Mouse (Mus musculus): ENCODE results near the gene Mpc2. TPM values are rescaled to one million over a fixed set of nuclear protein-coding genes. Genes with fewer than 3 reads are reported as not detected.

Gene Mpc2
- polyA plus RNA-seq, 1 experiment from 2014 or later, result 98.4 TPM

DNA sequence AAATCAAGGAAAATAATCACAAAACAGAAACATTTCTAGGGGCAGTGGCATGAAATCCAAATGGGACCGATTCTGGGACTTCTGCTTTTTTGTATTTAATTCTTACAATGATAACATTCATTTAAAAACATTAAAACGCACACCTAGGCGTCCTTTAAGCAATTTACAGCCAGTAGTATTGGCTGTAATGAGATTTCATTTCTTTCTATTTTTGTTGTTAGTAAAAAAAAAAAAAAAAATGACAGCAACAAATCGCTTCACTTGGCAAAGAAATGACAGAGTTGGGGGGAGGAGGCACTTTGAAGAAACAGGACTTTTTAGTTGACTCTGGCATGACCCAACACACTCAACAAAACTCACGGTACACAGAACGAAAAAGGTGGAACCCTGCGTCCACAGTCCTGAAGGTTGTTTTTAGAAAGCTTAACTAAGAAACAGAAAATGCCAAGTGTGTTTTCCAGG is 1.4 kb upstream of the Mpc2 start:
- peak overlapping the region; percentile 91 for H3K4me3 ChIP-seq (ENCODE audit: low read depth, low read length)
- peak overlapping the region; percentile 86 for H3K4me2 ChIP-seq (ENCODE audit: low read depth, severe bottlenecking)
- H3K9me3 ChIP-seq (ENCODE audit: control insufficient read depth, low read length), result no peaks in the 10 kb centered on the region
- H3K4me1 ChIP-seq (ENCODE audit: control insufficient read depth, insufficient read depth, low read length), result no peaks in the 10 kb centered on the region; the same call in 1 of the 2 replicates
- no peaks in the 10 kb centered on the region for H3K27me3 ChIP-seq (ENCODE audit: control insufficient read depth, insufficient read depth, low read length)
- no peak overlapping the region for H3K27ac ChIP-seq (replicated peaks; ENCODE audit: low read depth, low read length)
- ATAC-seq (ENCODE audit: insufficient number of reproducible peaks, low FRiP score, low TSS enrichment, low read depth), result no peak
- peak overlapping the region; percentile 74; the same call in 1 of the 2 replicates for H3K9ac ChIP-seq (ENCODE audit: low read length)
- 20% methylated on average over 7 of the region's 7 CpGs for WGBS
- no peaks in the 10 kb centered on the region for H3K36me3 ChIP-seq (ENCODE audit: control insufficient read depth, insufficient read depth, low read length)
- DNase-seq (ENCODE audit: low spot score), result no peak

DNA sequence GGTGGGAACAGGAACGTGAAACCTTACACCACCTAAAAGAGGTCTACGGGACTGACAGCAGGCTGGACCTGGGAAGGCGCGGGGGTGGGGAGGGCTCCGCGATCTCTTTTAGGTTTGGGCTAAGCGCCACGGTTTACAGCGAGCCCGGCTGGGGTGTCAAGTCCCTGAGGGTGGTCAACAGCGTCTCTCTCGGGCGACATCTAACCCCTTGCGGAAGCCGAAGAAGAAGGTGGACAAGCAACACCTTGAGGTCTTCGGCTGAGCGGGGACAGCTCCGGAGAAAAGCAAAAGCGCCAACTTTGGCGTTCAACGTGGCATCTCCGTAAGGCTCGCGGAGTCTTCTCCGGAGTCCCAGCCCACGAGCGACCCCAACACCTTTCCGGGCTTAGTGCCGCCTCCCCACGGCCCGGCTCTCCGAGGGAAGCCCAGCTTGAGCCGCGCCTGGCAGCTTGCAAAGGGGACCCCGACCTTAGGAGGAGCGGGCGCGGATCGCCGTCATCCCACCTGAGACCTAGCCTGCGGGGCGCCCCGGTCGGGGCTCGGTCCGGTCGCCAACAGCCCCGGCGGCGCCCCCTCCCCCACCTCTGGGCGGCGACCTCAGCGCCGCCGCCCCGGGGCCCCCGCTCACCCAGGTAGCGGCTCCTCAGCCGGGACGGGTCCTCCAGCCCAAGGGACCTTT is 795 bp upstream of the Mpc2 start:
- H3K4me2 ChIP-seq (ENCODE audit: low read depth, severe bottlenecking), result peak overlapping the region; percentile 86
- 0% methylated on average over 51 of the region's 60 CpGs for WGBS
- H3K27ac ChIP-seq (replicated peaks; ENCODE audit: low read depth, low read length), result peak overlapping the region; percentile 76
- H3K9ac ChIP-seq (ENCODE audit: low read length), result peak overlapping the region; percentile 74
- DNase-seq (ENCODE audit: low spot score), result peak; percentile 69
- no peaks in the 10 kb centered on the region for H3K36me3 ChIP-seq (ENCODE audit: control insufficient read depth, insufficient read depth, low read length)
- no peaks in the 10 kb centered on the region; the same call in 1 of the 2 replicates for H3K4me1 ChIP-seq (ENCODE audit: control insufficient read depth, insufficient read depth, low read length)
- ATAC-seq (ENCODE audit: insufficient number of reproducible peaks, low FRiP score, low TSS enrichment, low read depth), result no peak
- H3K9me3 ChIP-seq (ENCODE audit: control insufficient read depth, low read length), result no peaks in the 10 kb centered on the region
- no peaks in the 10 kb centered on the region for H3K27me3 ChIP-seq (ENCODE audit: control insufficient read depth, insufficient read depth, low read length)
- peak overlapping the region; percentile 91 for H3K4me3 ChIP-seq (ENCODE audit: low read depth, low read length)

DNA sequence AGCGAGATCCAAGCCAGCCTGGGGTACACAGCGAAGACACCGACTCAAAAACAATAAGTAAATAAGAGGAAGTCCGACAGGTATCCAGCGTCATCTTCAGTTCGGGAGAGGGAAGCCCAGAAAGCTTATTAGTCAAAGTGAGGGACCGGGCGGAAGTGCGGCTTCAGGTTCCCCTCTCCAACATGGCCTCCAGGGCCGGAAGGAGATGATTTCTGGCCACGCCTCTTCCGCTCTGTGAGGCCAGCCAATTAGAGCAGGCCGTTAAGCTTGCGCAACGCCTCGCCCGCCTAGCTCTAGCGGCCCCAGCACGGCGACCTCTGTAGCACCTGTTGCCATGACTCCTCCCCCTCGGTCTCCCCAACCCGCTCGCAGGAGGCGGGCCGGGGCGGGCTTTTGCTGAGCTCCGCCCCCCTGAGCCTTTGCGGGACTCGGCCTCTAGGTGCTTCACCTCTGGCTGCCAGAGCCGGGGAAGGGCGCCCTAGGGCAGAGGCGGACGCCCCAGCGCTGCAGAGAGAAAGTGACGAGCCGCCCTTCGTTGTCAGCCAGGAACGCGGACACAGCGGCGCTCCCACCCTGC is 452 bp downstream of the Mpc2 start:
- H3K4me2 ChIP-seq (ENCODE audit: low read depth, severe bottlenecking), result peak overlapping the region; percentile 64
- H3K4me3 ChIP-seq (ENCODE audit: low read depth, low read length), result peak overlapping the region; percentile 91
- ATAC-seq (ENCODE audit: insufficient number of reproducible peaks, low FRiP score, low TSS enrichment, low read depth), result peak; percentile 98
- no peaks in the 10 kb centered on the region for H3K36me3 ChIP-seq (ENCODE audit: control insufficient read depth, insufficient read depth, low read length)
- H3K27ac ChIP-seq (replicated peaks; ENCODE audit: low read depth, low read length), result peak overlapping the region; percentile 76; the same call in 1 of the 2 replicates
- H3K4me1 ChIP-seq (ENCODE audit: control insufficient read depth, insufficient read depth, low read length), result no peaks in the 10 kb centered on the region; the same call in 1 of the 2 replicates
- peak; percentile 98 for DNase-seq (ENCODE audit: low spot score)
- peak overlapping the region; percentile 65 for H3K9ac ChIP-seq (ENCODE audit: low read length)
- H3K9me3 ChIP-seq (ENCODE audit: control insufficient read depth, low read length), result no peaks in the 10 kb centered on the region
- WGBS, result under 1% methylated on average over 41 of the region's 41 CpGs
- no peaks in the 10 kb centered on the region for H3K27me3 ChIP-seq (ENCODE audit: control insufficient read depth, insufficient read depth, low read length)

DNA sequence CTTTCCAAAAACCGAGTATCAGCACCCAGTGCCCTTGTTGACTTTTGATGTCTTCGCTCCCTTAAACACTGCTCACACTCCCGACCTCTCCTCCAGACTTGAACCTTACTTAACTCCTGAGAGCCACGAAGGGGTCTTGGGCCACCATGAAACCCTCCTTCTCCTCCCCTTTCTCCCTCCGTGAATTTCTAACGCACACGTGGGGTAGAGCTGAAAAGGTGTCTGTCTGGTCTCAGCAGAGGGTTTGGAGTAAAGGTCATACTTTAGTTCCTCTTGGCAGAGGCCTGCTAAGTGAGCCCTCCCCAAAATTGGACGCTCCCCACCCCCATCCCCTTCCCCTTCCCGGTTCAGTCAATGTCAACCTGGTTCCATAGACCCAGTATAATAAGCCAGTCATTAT is 1.2 kb downstream of the Mpc2 start:
- H3K27me3 ChIP-seq (ENCODE audit: control insufficient read depth, insufficient read depth, low read length), result no peaks in the 10 kb centered on the region
- H3K9me3 ChIP-seq (ENCODE audit: control insufficient read depth, low read length), result no peaks in the 10 kb centered on the region
- H3K4me2 ChIP-seq (ENCODE audit: low read depth, severe bottlenecking), result peak overlapping the region; percentile 64
- no peaks in the 10 kb centered on the region for H3K36me3 ChIP-seq (ENCODE audit: control insufficient read depth, insufficient read depth, low read length)
- H3K27ac ChIP-seq (replicated peaks; ENCODE audit: low read depth, low read length), result no peak overlapping the region
- WGBS, result 2% methylated on average over 9 of the region's 9 CpGs
- H3K9ac ChIP-seq (ENCODE audit: low read length), result peak overlapping the region; percentile 65; the same call in 1 of the 2 replicates
- DNase-seq (ENCODE audit: low spot score) (no peak), ATAC-seq (ENCODE audit: insufficient number of reproducible peaks, low FRiP score, low TSS enrichment, low read depth) (no peak)
- H3K4me3 ChIP-seq (ENCODE audit: low read depth, low read length), result peak overlapping the region; percentile 91
- no peaks in the 10 kb centered on the region; the same call in 1 of the 2 replicates for H3K4me1 ChIP-seq (ENCODE audit: control insufficient read depth, insufficient read depth, low read length)

DNA sequence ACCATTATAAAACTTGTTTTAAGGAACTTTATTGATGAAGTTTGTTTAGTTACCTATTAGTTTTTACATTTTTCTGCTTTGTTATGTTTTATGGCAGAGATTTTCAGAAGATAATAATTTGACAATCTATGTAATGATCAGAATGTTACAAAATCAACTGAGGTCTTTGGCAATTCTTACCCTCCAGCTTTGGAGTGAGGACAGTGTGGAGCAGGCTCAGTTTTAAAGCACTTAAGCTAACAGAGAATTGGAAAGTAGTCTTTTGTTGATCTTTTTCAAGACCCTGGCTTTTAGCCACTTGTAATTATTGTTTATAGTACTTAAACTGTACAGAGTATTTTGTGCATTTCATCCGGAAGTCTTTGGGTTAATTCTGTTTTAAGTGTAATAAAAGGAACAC is 2.4 kb downstream of the Mpc2 start:
- ATAC-seq (ENCODE audit: insufficient number of reproducible peaks, low FRiP score, low TSS enrichment, low read depth), result no peak
- Histone ChIP-seq H3K36me3 (ENCODE audit: control insufficient read depth, insufficient read depth, low read length) (no peaks in the 10 kb centered on the region), H3K4me1 (ENCODE audit: control insufficient read depth, insufficient read depth, low read length) (no peaks in the 10 kb centered on the region; the same call in 1 of the 2 replicates), H3K9ac (ENCODE audit: low read length) (no peak overlapping the region), H3K27ac (replicated peaks; ENCODE audit: low read depth, low read length) (no peak overlapping the region), H3K27me3 (ENCODE audit: control insufficient read depth, insufficient read depth, low read length) (no peaks in the 10 kb centered on the region), H3K9me3 (ENCODE audit: control insufficient read depth, low read length) (no peaks in the 10 kb centered on the region), H3K4me3 (ENCODE audit: low read depth, low read length) (no peak overlapping the region), H3K4me2 (ENCODE audit: low read depth, severe bottlenecking) (no peak overlapping the region)
- 79% methylated on average over 1 of the region's 1 CpGs for WGBS
- DNase-seq (ENCODE audit: low spot score), result no peak

DNA sequence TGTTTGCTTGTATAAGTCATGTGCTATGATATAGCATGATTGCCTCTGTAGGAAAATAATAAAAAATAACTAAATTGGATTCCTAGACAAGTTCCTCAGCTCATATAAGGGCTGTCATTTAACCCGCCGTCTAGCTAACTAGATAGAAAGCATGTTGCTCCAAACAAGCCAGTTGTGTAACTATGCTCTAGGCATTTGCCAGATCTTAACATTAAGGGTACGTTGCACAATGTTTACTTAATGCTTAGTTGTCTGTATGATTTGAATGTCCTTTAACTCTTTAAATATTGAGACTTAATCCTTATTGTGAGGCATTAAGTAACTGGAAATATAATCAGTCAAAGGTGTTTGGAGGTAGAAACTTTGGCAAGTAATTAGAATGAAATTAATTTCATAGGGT is 4.1 kb downstream of the Mpc2 start:
- DNase-seq (ENCODE audit: low spot score) (no peak), ATAC-seq (ENCODE audit: insufficient number of reproducible peaks, low FRiP score, low TSS enrichment, low read depth) (no peak)
- no peak overlapping the region for H3K4me3 ChIP-seq (ENCODE audit: low read depth, low read length)
- no peak overlapping the region for H3K27ac ChIP-seq (replicated peaks; ENCODE audit: low read depth, low read length)
- H3K9ac ChIP-seq (ENCODE audit: low read length), result no peak overlapping the region
- WGBS, result 94% methylated on average over 3 of the region's 3 CpGs
- no peaks in the 10 kb centered on the region; the same call in 1 of the 2 replicates for H3K4me1 ChIP-seq (ENCODE audit: control insufficient read depth, insufficient read depth, low read length)
- H3K9me3 ChIP-seq (ENCODE audit: control insufficient read depth, low read length), result no peaks in the 10 kb centered on the region
- H3K27me3 ChIP-seq (ENCODE audit: control insufficient read depth, insufficient read depth, low read length), result no peaks in the 10 kb centered on the region
- no peak overlapping the region for H3K4me2 ChIP-seq (ENCODE audit: low read depth, severe bottlenecking)
- no peaks in the 10 kb centered on the region for H3K36me3 ChIP-seq (ENCODE audit: control insufficient read depth, insufficient read depth, low read length)

DNA sequence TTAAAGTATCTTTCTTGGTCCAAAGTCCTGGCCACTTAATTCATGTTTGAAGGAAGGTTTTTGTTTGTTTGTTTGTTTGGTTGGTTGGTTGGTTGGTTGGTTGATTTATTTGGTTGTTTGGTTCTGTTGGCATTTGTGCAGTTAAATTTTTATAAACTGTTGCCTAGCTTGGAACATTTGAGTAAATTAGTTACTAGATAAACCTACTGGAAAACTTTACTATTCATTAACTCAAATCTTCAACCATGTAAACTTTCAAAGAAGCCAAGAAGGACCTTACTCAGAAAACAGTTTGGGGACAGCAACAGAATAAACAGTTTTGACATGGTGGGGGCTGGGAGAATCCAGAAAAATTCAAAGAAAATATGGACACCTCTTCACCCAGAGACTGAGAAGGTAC is 8.5 kb downstream of the Mpc2 start:
- Histone ChIP-seq H3K4me1 (ENCODE audit: control insufficient read depth, insufficient read depth, low read length) (no peaks in the 10 kb centered on the region), H3K9me3 (ENCODE audit: control insufficient read depth, low read length) (no peaks in the 10 kb centered on the region), H3K36me3 (ENCODE audit: control insufficient read depth, insufficient read depth, low read length) (no peaks in the 10 kb centered on the region), H3K27ac (replicated peaks; ENCODE audit: low read depth, low read length) (no peak overlapping the region), H3K27me3 (ENCODE audit: control insufficient read depth, insufficient read depth, low read length) (no peaks in the 10 kb centered on the region), H3K4me3 (ENCODE audit: low read depth, low read length) (no peak overlapping the region), H3K4me2 (ENCODE audit: low read depth, severe bottlenecking) (no peak overlapping the region), H3K9ac (ENCODE audit: low read length) (no peak overlapping the region)
- DNase-seq (ENCODE audit: low spot score), result no peak
- no peak for ATAC-seq (ENCODE audit: insufficient number of reproducible peaks, low FRiP score, low TSS enrichment, low read depth)

DNA sequence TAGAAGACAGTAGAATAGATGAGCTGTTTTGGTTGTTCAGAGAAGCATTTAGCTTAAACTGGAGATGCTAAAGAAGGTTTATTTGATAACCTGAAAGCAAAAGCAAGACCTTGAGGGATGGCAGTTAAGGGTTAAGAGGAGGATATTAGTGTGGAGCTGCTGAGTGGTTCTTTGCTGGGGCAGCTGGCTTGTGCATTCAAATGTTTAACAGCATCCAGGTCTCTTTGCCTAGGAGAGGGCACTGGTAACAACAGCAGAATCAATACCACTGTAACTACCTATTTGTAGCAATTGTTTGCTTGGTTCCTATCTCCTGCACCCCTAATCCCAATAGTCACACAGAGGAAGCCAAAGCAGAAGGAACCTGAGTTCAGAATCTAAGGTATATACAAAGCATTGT is 9.3 kb downstream of the Mpc2 start:
- H3K27me3 ChIP-seq (ENCODE audit: control insufficient read depth, insufficient read depth, low read length), result no peaks in the 10 kb centered on the region
- no peaks in the 10 kb centered on the region for H3K9me3 ChIP-seq (ENCODE audit: control insufficient read depth, low read length)
- ATAC-seq (ENCODE audit: insufficient number of reproducible peaks, low FRiP score, low TSS enrichment, low read depth), result no peak
- no peak for DNase-seq (ENCODE audit: low spot score)
- H3K4me3 ChIP-seq (ENCODE audit: low read depth, low read length), result no peak overlapping the region
- no peaks in the 10 kb centered on the region for H3K36me3 ChIP-seq (ENCODE audit: control insufficient read depth, insufficient read depth, low read length)
- H3K4me1 ChIP-seq (ENCODE audit: control insufficient read depth, insufficient read depth, low read length), result no peaks in the 10 kb centered on the region
- H3K27ac ChIP-seq (replicated peaks; ENCODE audit: low read depth, low read length), result no peak overlapping the region
- H3K9ac ChIP-seq (ENCODE audit: low read length), result no peak overlapping the region
- no peak overlapping the region for H3K4me2 ChIP-seq (ENCODE audit: low read depth, severe bottlenecking)

Data from limb, embryonic 11.5 days (tissue).